Mouse (Mus musculus) ZHBTc4 (cell line): ENCODE measurements around the gene Prkcb.

Experiments
- DNase-seq: peaks from one replicate; pipeline ENCODE4 v3.0.0-alpha.2; 2011; ENCODE audit warnings: low read depth, low spot score

The Prkcb gene

DNA sequence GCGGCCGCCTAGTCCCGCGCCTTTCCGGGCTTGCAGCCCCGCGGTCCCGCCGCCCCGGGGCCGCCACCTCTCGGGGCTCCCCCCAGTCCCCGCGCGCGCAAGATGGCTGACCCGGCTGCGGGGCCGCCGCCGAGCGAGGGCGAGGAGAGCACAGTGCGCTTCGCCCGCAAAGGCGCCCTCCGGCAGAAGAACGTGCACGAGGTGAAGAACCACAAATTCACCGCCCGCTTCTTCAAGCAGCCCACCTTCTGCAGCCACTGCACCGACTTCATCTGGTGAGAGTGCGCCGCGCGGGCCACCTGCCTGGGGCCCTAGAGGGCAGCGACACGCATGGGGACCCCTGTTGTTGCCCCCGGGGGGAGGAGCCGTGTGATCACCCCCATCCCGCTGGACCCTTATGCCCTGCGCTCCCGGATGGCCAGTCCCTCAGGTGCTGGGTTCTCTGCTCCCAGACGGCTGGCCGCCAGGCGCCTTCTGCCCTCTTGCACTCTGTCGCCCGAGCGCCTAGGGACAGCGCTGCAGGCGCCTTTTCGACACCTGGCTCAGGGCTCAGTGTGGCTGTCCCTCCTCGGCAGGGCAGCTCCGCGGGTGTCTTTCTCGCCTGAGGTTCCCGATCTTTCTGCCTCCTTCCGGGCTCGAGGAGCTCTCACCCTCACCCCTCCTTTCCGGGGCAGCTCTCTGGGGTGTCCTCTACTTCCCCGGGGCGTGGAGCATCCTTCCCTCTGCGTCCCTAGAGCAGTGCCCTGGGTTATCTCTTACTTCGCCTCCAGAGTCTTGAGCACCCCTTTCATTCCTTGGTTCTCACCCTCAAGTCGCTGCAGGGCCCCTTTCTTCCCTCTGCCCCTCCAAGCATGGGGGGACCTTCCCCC is 926 bp downstream of the Prkcb start:
- peak; percentile 56 for DNase-seq

DNA sequence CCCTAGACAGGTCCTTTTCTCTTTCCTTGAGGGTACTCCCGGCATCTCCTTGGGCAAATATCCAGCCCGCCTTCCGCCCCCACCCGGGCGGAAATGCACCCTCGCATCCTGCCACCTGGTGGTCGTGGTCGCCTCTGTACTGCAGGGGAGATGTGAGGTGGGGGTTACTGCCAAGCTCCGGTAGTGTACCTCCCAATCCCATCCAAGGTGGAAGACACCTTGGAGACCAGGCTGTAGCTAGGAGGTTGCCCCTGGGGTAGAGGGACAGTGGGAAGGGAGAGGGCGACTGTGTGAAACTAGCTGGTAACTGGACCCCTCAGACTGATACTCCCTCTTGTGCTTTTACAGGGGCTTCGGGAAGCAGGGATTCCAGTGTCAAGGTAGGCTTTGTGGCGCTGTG is 1.6 kb downstream of the Prkcb start:
- peak; percentile 29 for DNase-seq

- no peak for DNase-seq
Observed at GRCm38 (mm10) chr7:122290771-122291170, 2.2 kb downstream of the Prkcb start.

GRCm38 (mm10) chr7:122292151-122292550 is 3.6 kb downstream of the Prkcb start:
- no peak for DNase-seq

GRCm38 (mm10) chr7:122294111-122294510 is 5.6 kb downstream of the Prkcb start:
- no peak for DNase-seq

DNA sequence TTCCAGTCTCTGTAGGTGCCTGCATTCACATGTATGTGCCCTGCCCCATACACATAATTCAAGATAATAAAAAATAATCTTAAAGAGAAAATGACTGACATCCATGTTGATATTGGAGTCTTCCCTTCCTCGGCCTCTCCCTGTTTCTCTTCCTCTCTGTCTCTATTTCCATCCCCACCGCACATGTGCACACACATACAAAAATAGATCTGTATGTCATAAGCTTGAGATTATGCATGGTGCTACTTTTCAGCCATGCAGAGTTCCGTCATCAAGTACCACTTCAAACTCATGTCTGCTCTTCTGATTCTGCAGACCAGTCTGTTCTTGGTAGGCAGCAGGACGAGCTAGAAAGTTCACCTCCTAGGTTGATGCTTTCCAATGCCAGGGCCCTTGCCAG is 6.8 kb downstream of the Prkcb start:
- DNase-seq = no peak

GRCm38 (mm10) chr7:122296331-122296730 is 7.8 kb downstream of the Prkcb start:
- no peak for DNase-seq

GRCm38 (mm10) chr7:122296805-122297204 is 8.3 kb downstream of the Prkcb start:
- DNase-seq = no peak

- DNase-seq = no peak
Observed at GRCm38 (mm10) chr7:122297627-122298026, 9.1 kb downstream of the Prkcb start.

GRCm38 (mm10) chr7:122298715-122299114 is 10.2 kb downstream of the Prkcb start:
- no peak for DNase-seq

GRCm38 (mm10) chr7:122300538-122300937 is 12.0 kb downstream of the Prkcb start:
- no peak for DNase-seq

DNA sequence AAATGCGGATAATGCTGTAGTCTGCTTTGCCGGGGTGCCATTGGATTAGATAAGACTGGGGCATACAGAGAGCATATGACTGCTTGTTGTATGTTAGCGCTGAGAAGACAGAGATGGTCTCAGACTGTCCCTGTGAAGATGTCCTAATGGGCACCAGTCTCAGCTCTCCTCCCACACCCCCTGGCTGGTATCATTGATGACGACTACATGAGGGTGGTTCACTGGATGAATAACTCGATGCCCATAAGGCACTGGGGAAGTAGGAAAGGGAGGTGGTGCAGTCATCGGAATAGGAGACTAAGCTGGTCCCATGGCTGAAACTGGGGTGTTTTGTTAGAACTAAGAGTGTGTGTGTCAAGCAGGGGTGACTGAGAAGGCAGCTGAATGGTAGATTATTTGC is 14.0 kb downstream of the Prkcb start:
- DNase-seq = no peak

- no peak for DNase-seq
Observed at GRCm38 (mm10) chr7:122303988-122304387, 15.4 kb downstream of the Prkcb start.

GRCm38 (mm10) chr7:122304521-122304920 is 16.0 kb downstream of the Prkcb start:
- DNase-seq = no peak

- DNase-seq = no peak
Observed at GRCm38 (mm10) chr7:122307241-122307640, 18.7 kb downstream of the Prkcb start.

DNA sequence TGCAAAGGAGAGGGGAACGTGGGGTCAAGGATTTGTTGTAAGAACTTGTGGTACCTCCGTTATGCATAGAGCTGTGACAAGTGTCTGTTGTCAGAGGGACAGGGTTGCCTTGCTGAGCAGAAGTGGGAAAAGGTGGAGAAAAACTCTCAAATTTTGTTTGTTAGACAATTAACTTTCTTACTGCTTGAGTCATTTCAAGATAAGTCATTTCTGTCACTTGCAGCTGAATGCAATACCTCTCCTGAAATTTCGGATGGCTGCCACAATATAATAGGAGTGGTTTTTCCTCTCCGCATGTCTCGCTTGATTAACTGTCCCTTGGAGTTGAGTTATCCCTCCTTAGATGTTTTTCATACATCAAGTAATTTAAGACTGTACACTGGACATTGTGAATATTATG is 20.1 kb downstream of the Prkcb start:
- DNase-seq = no peak

DNA sequence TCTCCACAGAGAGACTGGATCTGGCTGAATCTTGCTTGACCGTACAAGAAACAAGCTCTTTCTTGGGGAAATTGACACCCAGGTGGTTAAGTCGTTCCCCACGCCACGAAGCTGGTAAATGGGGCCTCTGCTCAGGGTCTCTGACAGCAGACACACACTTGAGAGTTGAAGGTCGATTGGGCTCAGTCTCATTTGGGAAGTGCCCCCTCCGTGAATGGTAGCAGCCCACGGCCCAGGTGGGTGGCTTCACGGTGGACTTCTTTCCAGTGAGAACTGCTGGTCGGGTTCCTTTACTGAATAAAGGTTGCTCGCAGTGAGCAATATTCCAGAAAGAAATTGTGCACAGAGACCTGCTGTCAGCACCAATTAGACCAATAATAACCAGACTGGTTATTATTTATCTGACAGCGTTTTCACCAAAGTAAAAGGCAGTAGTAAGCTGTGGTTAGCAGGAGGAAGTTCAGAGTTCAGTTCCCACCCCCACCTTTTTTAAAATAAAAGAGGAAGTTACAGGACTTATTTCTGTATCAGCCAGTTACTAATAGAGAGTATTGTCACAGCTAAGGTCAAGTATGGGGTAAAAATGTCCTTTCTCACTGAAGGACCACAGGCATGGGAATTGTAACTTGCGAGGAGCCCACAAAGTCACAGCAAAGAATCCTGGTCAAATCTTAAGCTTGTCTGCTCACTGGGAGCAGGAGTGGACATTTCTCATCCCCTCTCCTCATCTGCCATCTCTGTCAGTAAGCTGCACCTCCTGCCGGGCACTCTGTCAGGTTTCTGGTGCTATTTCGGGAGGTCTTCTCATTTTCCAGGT is 21.6 kb downstream of the Prkcb start:
- no peak for DNase-seq

DNA sequence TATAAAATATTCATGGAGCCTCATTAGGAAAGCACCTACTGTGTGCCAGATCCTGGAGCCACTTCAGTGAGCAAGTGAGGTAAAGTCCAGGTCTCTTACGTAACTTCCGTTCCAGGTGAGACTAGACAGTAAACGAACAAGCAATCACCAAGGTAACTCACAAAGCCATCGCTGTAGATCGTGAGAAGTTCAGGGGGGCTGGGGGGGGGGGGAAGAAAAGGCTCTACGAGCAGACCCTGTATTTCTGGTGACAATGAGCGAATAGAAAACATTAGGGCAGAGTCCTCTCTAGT is 22.1 kb downstream of the Prkcb start:
- no peak for DNase-seq

DNA sequence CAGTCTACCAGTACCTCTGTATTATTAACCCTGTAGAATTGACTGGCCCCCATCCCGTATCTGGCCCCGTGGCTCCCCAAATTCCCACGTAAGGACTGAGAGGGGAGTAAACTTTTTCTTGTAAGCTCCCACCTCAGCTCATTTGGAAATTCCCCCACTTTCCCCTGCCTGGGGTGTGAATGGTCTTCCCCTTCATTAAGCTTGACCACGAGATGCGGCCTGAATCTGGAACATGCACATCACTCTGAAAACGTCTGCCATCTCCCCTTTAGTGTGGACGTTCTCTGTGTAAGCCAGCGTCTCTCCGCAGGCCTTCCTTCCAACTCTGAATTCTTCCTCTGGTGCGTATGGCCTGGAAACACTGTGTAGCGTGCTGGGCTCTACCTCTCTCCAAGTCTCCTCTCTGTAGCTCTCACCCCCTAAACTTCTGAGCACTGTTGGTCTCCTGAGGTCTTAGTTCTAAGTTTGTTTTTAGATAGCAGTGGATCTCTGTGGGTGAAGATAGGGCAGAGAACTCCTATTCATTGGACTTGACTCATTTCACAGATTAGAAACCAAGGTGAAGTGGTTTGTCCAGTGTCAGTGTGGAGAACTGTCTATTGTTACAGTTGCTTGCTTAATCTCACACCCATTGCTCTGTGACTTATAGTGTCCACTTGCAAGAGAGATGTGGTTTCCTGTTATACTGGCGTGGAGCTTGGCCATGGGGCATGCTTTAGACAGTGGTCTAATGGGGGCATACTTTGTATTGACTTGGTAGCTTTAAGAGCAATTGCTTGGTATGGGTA is 25.3 kb downstream of the Prkcb start:
- no peak for DNase-seq

- DNase-seq = no peak
Observed at GRCm38 (mm10) chr7:122315720-122316331, 27.3 kb downstream of the Prkcb start.

DNA sequence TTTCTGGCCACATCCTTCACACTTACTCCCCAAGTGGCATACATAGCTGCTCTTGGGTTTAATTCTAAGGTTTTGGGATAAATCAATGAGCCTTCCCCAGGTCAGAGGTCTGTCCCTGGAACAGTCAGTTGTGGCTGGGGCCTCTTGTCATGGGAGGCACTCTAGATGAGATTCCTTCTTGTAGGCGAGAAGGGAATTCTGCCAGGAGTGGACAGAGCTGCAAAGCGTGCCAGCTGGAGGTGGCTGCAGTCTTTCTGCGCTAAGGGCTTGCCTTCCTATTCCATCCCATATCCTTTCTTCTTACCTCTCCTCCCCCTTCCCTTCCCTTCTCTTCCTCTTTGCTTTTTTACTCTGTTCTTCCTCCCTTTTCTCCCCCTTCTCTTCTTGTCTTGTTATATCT is 28.1 kb downstream of the Prkcb start:
- DNase-seq = no peak

DNA sequence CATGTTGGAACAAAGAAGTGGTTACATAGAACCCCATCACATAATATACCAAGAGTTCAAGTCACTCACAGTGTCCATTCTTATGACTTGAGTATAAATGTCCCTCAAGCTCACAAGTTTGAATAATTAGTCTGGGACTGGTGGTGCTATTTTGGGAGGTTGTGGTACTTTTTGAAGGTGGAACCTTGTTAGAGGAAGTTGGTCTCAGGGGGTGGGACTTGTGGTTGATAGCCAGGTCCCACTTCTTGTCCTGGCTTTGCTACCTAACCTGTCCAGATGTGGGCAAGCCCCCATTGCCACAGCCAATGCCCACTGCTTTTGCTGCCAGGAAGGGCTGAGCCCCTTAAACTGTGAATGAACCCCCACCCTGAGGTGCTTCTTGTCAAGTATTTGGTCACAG is 28.9 kb downstream of the Prkcb start:
- no peak for DNase-seq
